Mouse (Mus musculus) neural tube, embryonic 10.5 days (tissue): Measurements from ENCODE around the gene Hoxd13.

Experiments used
- DNase-seq: peaks from one replicate; pipeline ENCODE4 v3.0.0-alpha.2; 2017; ENCODE audit warnings: low spot score; ENCODE audit errors: extremely low spot score

Hoxd13 gene

GRCm38 (mm10) chr2:74679596-74679971, 11.5 kb downstream of the Hoxd13 start:
- peak; percentile 73 for DNase-seq

- peak; percentile 63 for DNase-seq
Measured at GRCm38 (mm10) chr2:74679980-74680379, 11.9 kb downstream of the Hoxd13 start.

GRCm38 (mm10) chr2:74680561-74681398, 12.7 kb downstream of the Hoxd13 start:
- DNase-seq, result no peak

GRCm38 (mm10) chr2:74681594-74682531, 13.8 kb downstream of the Hoxd13 start:
- peak; percentile 74 for DNase-seq

- peak; percentile 66 for DNase-seq
Measured at GRCm38 (mm10) chr2:74682796-74683195, 14.7 kb downstream of the Hoxd13 start.

- peak; percentile 71 for DNase-seq
Measured at GRCm38 (mm10) chr2:74683471-74683951, 15.4 kb downstream of the Hoxd13 start.

- peak; percentile 51 for DNase-seq
Measured at GRCm38 (mm10) chr2:74684106-74684505, 16.0 kb downstream of the Hoxd13 start.

GRCm38 (mm10) chr2:74685059-74685603, 17.0 kb downstream of the Hoxd13 start:
- DNase-seq, result peak; percentile 26

- peak; percentile 77 for DNase-seq
Measured at GRCm38 (mm10) chr2:74686301-74686987, 18.3 kb downstream of the Hoxd13 start.

- no peak for DNase-seq
Measured at GRCm38 (mm10) chr2:74686988-74687697, 19.0 kb downstream of the Hoxd13 start.

- DNase-seq, result peak; percentile 71
Measured at GRCm38 (mm10) chr2:74687698-74688555, 19.8 kb downstream of the Hoxd13 start.

- no peak for DNase-seq
Measured at GRCm38 (mm10) chr2:74688795-74689573, 20.9 kb downstream of the Hoxd13 start.

GRCm38 (mm10) chr2:74689574-74690337, 21.6 kb downstream of the Hoxd13 start:
- no peak for DNase-seq

- DNase-seq, result no peak
Measured at GRCm38 (mm10) chr2:74690338-74690716, 22.2 kb downstream of the Hoxd13 start.

GRCm38 (mm10) chr2:74691022-74691951, 23.2 kb downstream of the Hoxd13 start, which contains the start of gene Hoxd10:
Hoxd10 (plus strand) TSS chr2:74691924.
- DNase-seq, result peak; percentile 90

- no peak for DNase-seq
Measured at GRCm38 (mm10) chr2:74691995-74692807, 24.1 kb downstream of the Hoxd13 start.
